Mouse (Mus musculus) MEL (cell line): ENCODE results near the gene Dlg2.

Source experiments
- BHLHE40 ChIP-seq: IDR thresholded peaks from 2 replicates; pipeline ENCODE4 v1.6.1; 2012; ENCODE audit warnings: low read depth, mild to moderate bottlenecking, inconsistent platforms, low read length, improper control_type of control experiment, borderline replicate concordance
- CTCF ChIP-seq, 3 experiments: IDR thresholded peaks in 2 of 3; conservative IDR thresholded peaks in 1 of 3; 2 replicates each; pipeline ENCODE4 v1.5.1; 2011 to 2012; ENCODE audit warnings: low read length in 3 of 3, low read depth in 2 of 3, mild to moderate bottlenecking in 2 of 3, improper control_type of control experiment in 1 of 3, inconsistent platforms in 1 of 3, mixed read lengths in 1 of 3, moderate library complexity in 1 of 3; ENCODE audit not compliant: control insufficient read depth in 1 of 3, insufficient read depth in 1 of 3, poor library complexity in 1 of 3, severe bottlenecking in 1 of 3
- E2F4 ChIP-seq: IDR thresholded peaks from 2 replicates; pipeline ENCODE4 v1.6.1; 2011; ENCODE audit warnings: low read depth, low read length, improper control_type of control experiment, borderline replicate concordance
- EP300 ChIP-seq, 2 experiments: IDR thresholded peaks; 2 replicates each; pipeline ENCODE4 v1.6.1; 2011; ENCODE audit warnings: improper control_type of control experiment in 2 of 2, low read length in 2 of 2, low read depth in 1 of 2, mild to moderate bottlenecking in 1 of 2
- HCFC1 ChIP-seq: IDR thresholded peaks from 2 replicates; pipeline ENCODE4 v1.6.1; 2012; ENCODE audit warnings: low read depth, mild to moderate bottlenecking, inconsistent platforms, low read length, improper control_type of control experiment, moderate library complexity
- JUND ChIP-seq: IDR thresholded peaks from 2 replicates; pipeline ENCODE4 v1.6.1; 2011; ENCODE audit warnings: low read depth, mild to moderate bottlenecking, improper control_type of control experiment, low read length
- SIN3A ChIP-seq: IDR thresholded peaks from 2 replicates; pipeline ENCODE4 v1.6.1; 2012; ENCODE audit warnings: low read length, improper control_type of control experiment, inconsistent platforms
- TBP ChIP-seq: IDR thresholded peaks from 2 replicates; pipeline ENCODE4 v1.8.0; 2011; ENCODE audit warnings: low read depth, low read length, improper control_type of control experiment

DNA sequence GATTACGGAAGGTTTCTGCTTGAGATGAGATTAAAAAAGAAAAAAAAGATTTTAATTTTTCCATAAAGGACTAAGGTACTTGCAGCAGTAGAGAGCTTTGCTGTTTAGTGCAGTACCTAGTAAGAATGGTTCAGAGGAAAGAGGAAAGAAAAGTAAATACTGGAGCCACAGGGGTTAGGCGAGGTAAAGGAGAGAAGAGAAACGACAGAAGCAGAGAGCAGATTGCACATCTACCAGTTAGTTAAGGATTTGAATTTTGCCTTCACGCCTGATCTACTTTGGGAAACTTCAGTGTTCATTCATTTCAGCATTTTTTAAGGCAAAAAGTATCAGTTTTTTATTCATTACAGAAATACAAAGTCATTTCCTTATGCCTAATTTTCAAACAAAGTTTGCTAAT lies 655.7 kb downstream of the Dlg2 start:
- TF ChIP-seq JUND (no peak), E2F4 (no peak), SIN3A (no peak), TBP (no peak), HCFC1 (no peak), CTCF (IDR thresholded peaks at IDR 0.05 in 2 of 3, conservative IDR thresholded peaks at IDR 0.05 in 1 of 3; ENCODE audit: control insufficient read depth in 1 of 3, insufficient read depth in 1 of 3, low read depth in 2 of 3, low read length in 3 of 3, poor library complexity in 1 of 3, severe bottlenecking in 1 of 3) (no peak), EP300 (IDR thresholded peaks at IDR 0.05; ENCODE audit: low read depth in 1 of 2, low read length in 2 of 2) (no peak), BHLHE40 (no peak)
